Mouse (Mus musculus) G1E (cell line): ENCODE measurements at regions not wholly inside any gene's neighbourhood (a gene's known extent, or its start where the extent isn't known, plus 50 kb on each side); places are given as distances from the start of the nearest gene placed in this dataset.

Source experiments
- CTCF ChIP-seq: IDR thresholded peaks from 2 replicates; pipeline ENCODE4 v1.5.1; 2012; ENCODE audit warnings: low read depth, low read length, inconsistent platforms, mixed read lengths
- GATA1 ChIP-seq: IDR thresholded peaks from 2 replicates; pipeline ENCODE4 v1.6.1; 2012; ENCODE audit warnings: borderline replicate concordance, low read length, inconsistent platforms, mixed read lengths
- GATA2 ChIP-seq: IDR thresholded peaks from 2 replicates; pipeline ENCODE4 v1.6.1; 2012; ENCODE audit warnings: low read depth, low read length, inconsistent platforms, borderline replicate concordance
- POLR2AphosphoS5 ChIP-seq: IDR thresholded peaks from 2 replicates; pipeline ENCODE4 v1.6.1; 2012; ENCODE audit warnings: low read depth, low read length, inconsistent platforms; ENCODE audit not compliant: insufficient replicate concordance
- TAL1 ChIP-seq: conservative IDR thresholded peaks from 2 replicates; pipeline ENCODE4 v1.6.1; 2012; ENCODE audit warnings: low read depth, low read length, inconsistent platforms, mixed read lengths

DNA sequence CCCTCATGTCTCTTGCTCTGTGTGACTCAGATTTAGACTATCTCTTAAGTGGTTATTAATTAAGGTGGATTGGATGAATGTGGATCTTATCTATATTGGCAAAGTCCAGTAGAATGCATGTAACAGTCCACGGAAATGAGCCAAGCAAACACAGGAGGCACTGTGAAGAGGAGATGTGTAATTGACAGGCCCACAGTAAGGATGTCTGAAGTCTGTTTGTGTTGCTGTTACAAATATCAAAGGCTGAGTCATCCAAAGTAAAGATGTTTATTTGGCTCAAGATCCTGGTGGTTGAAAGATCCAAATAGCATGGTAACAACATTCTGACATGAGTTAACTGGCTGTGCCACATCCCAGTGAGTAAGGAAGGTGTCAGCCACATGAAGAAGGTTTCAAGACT, 99.6 kb downstream of the Cxcl12 start:
- TF ChIP-seq CTCF: no peak
- TF ChIP-seq GATA1: no peak
- no peak for TF ChIP-seq GATA2
- no peak for TF ChIP-seq TAL1
- TF ChIP-seq POLR2AphosphoS5: no peak
